Mouse (Mus musculus): ENCODE results near the gene Tmem234. TPM values are rescaled to one million over a fixed set of nuclear protein-coding genes. Genes with fewer than 3 reads are reported as not detected.

Gene Tmem234
- total RNA-seq, 1 experiment: 172 TPM

DNA sequence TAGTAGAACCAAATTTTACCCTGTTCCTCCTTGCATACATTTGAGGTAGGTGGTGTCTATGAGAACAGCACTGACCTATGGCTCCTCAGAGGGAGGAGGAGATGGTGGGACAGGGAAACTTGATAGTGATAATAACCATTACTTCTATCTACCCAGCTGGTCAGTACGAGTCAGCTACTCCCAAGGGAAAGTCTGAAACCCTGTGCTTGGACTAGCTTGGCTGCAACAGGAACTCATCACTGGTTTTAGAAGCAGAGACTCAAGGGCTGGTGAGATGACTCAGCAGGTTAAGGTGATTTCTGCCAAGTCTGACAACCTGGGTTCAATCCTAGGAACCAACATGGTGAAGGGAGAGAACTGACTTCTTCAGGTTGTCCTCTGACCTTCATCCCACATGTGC, 48.2 kb downstream of the Tmem234 start:
- DNase-seq (ENCODE audit: low read depth, low spot score): no peak
- H3K36me3 ChIP-seq (ENCODE audit: control insufficient read depth, insufficient read depth, low read length, poor library complexity, severe bottlenecking): peaks cover 31% of the 10 kb centered on the region
- in situ Hi-C loops (cut with MboI; ENCODE audit: low sequenced_read_pairs in 2 of 2, unreplicated experiment in 2 of 2): no loop called here
- TF ChIP-seq ZC3H11A (IDR thresholded peaks at IDR 0.05; ENCODE audit: borderline replicate concordance, low read depth, low read length): no peak
- TF ChIP-seq HCFC1 (IDR thresholded peaks at IDR 0.05; ENCODE audit: borderline replicate concordance, insufficient read depth, low read length): no peak
- H3K4me1 ChIP-seq (ENCODE audit: control insufficient read depth in 2 of 2, insufficient read depth in 2 of 2, low read length in 2 of 2, poor library complexity in 1 of 2): 0 out of 4 replicates have a peak, but pooled peaks cover 0 to 2% of the 10 kb centered on the region in 2 experiments
- H3K27ac ChIP-seq (ENCODE audit: insufficient read depth, low read depth, low read length, poor library complexity, severe bottlenecking): no peak overlapping the region
- H3K9me3 ChIP-seq (ENCODE audit: control insufficient read depth, insufficient read depth, low read depth, low read length): no peaks in the 10 kb centered on the region
- no peak overlapping the region for H3K4me3 ChIP-seq (ENCODE audit: insufficient read depth in 1 of 2, low read depth in 1 of 2, low read length in 2 of 2, poor library complexity in 1 of 2, severe bottlenecking in 1 of 2)
- no peak overlapping the region for H3K9ac ChIP-seq (ENCODE audit: insufficient read depth, low read depth, low read length, poor library complexity, severe bottlenecking)

GRCm38 (mm10) chr4:129650359-129650758, 49.9 kb downstream of the Tmem234 start:
- H3K9ac ChIP-seq (ENCODE audit: insufficient read depth, low read depth, low read length, poor library complexity, severe bottlenecking): no peak overlapping the region
- in situ Hi-C loops (cut with MboI; ENCODE audit: low sequenced_read_pairs in 2 of 2, unreplicated experiment in 2 of 2): no loop called here
- TF ChIP-seq ZNF384 (IDR thresholded peaks at IDR 0.05; ENCODE audit: low read depth, low read length): no peak
- no peak for TF ChIP-seq HCFC1 (IDR thresholded peaks at IDR 0.05; ENCODE audit: borderline replicate concordance, insufficient read depth, low read length)
- TF ChIP-seq MAFK (IDR thresholded peaks at IDR 0.05; ENCODE audit: insufficient read depth, low read depth, low read length): no peak
- no peak for TF ChIP-seq CHD2 (IDR thresholded peaks at IDR 0.05; ENCODE audit: low read depth, low read length)
- no peak for TF ChIP-seq ZC3H11A (IDR thresholded peaks at IDR 0.05; ENCODE audit: borderline replicate concordance, low read depth, low read length)
- DNase-seq (ENCODE audit: low read depth, low spot score): no peak
- H3K4me1 ChIP-seq (ENCODE audit: control insufficient read depth in 2 of 2, insufficient read depth in 2 of 2, low read length in 2 of 2, poor library complexity in 1 of 2): 0 out of 4 replicates have a peak, but pooled peaks cover 0 to 2% of the 10 kb centered on the region in 2 experiments
- no peak overlapping the region for H3K4me3 ChIP-seq (ENCODE audit: insufficient read depth in 1 of 2, low read depth in 1 of 2, low read length in 2 of 2, poor library complexity in 1 of 2, severe bottlenecking in 1 of 2)
- no peaks in the 10 kb centered on the region for H3K9me3 ChIP-seq (ENCODE audit: control insufficient read depth, insufficient read depth, low read depth, low read length)
- H3K27ac ChIP-seq (ENCODE audit: insufficient read depth, low read depth, low read length, poor library complexity, severe bottlenecking): no peak overlapping the region
- H3K36me3 ChIP-seq (ENCODE audit: control insufficient read depth, insufficient read depth, low read length, poor library complexity, severe bottlenecking): peaks cover 43% of the 10 kb centered on the region

DNA sequence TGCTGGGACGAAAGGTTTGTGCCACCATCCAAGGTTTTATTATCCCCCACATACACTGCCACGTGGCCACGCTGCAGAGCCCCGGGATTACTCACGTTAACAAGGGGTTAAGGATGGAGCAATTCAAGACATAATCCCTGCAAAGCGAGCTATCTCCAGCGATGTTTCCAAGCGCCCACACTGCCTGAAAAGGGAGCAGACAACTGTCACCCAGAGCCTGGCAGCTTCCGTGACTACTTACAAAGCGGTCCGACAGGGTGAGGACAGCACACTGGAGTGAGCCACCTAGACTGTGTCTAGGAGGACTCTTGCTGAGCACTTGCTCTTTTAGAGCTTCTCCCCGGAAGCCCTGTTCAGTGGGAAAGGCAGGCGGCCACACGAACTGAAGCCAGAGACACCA, 54.3 kb downstream of the Tmem234 start:
- TF ChIP-seq HCFC1 (IDR thresholded peaks at IDR 0.05; ENCODE audit: borderline replicate concordance, insufficient read depth, low read length): no peak
- no peak for TF ChIP-seq CHD2 (IDR thresholded peaks at IDR 0.05; ENCODE audit: low read depth, low read length)
- TF ChIP-seq MAFK (IDR thresholded peaks at IDR 0.05; ENCODE audit: insufficient read depth, low read depth, low read length): no peak
- TF ChIP-seq ZNF384 (IDR thresholded peaks at IDR 0.05; ENCODE audit: low read depth, low read length): no peak
- no peak for TF ChIP-seq ZC3H11A (IDR thresholded peaks at IDR 0.05; ENCODE audit: borderline replicate concordance, low read depth, low read length)
- no peak overlapping the region for H3K27ac ChIP-seq (ENCODE audit: insufficient read depth, low read depth, low read length, poor library complexity, severe bottlenecking)
- H3K4me1 ChIP-seq (ENCODE audit: control insufficient read depth in 2 of 2, insufficient read depth in 2 of 2, low read length in 2 of 2, poor library complexity in 1 of 2): no peaks in the 10 kb centered on the region
- peaks cover 36% of the 10 kb centered on the region for H3K36me3 ChIP-seq (ENCODE audit: control insufficient read depth, insufficient read depth, low read length, poor library complexity, severe bottlenecking)
- H3K4me3 ChIP-seq (ENCODE audit: insufficient read depth in 1 of 2, low read depth in 1 of 2, low read length in 2 of 2, poor library complexity in 1 of 2, severe bottlenecking in 1 of 2): no peak overlapping the region
- no peak for DNase-seq (ENCODE audit: low read depth, low spot score)
- no peaks in the 10 kb centered on the region for H3K9me3 ChIP-seq (ENCODE audit: control insufficient read depth, insufficient read depth, low read depth, low read length)
- H3K9ac ChIP-seq (ENCODE audit: insufficient read depth, low read depth, low read length, poor library complexity, severe bottlenecking): no peak overlapping the region
- in situ Hi-C loops (cut with MboI; ENCODE audit: low sequenced_read_pairs in 2 of 2, unreplicated experiment in 2 of 2): no loop called here

- Histone ChIP-seq H3K9me3 (ENCODE audit: control insufficient read depth, insufficient read depth, low read depth, low read length) (no peaks in the 10 kb centered on the region), H3K4me3 (ENCODE audit: insufficient read depth in 1 of 2, low read depth in 1 of 2, low read length in 2 of 2, poor library complexity in 1 of 2, severe bottlenecking in 1 of 2) (no peak overlapping the region), H3K27ac (ENCODE audit: insufficient read depth, low read depth, low read length, poor library complexity, severe bottlenecking) (no peak overlapping the region), H3K4me1 (ENCODE audit: control insufficient read depth in 2 of 2, insufficient read depth in 2 of 2, low read length in 2 of 2, poor library complexity in 1 of 2) (no peaks in the 10 kb centered on the region), H3K36me3 (ENCODE audit: control insufficient read depth, insufficient read depth, low read length, poor library complexity, severe bottlenecking) (peaks cover 11% of the 10 kb centered on the region), H3K9ac (ENCODE audit: insufficient read depth, low read depth, low read length, poor library complexity, severe bottlenecking) (no peak overlapping the region)
- no peak for DNase-seq (ENCODE audit: low read depth, low spot score)
- in situ Hi-C loops (cut with MboI; ENCODE audit: low sequenced_read_pairs in 2 of 2, unreplicated experiment in 2 of 2): no loop called here
- TF ChIP-seq CHD2 (IDR thresholded peaks at IDR 0.05; ENCODE audit: low read depth, low read length) (no peak), ZNF384 (IDR thresholded peaks at IDR 0.05; ENCODE audit: low read depth, low read length) (no peak), HCFC1 (IDR thresholded peaks at IDR 0.05; ENCODE audit: borderline replicate concordance, insufficient read depth, low read length) (no peak), MAFK (IDR thresholded peaks at IDR 0.05; ENCODE audit: insufficient read depth, low read depth, low read length) (no peak), ZC3H11A (IDR thresholded peaks at IDR 0.05; ENCODE audit: borderline replicate concordance, low read depth, low read length) (no peak)
Measured at GRCm38 (mm10) chr4:129661584-129661983, 61.1 kb downstream of the Tmem234 start.

DNA sequence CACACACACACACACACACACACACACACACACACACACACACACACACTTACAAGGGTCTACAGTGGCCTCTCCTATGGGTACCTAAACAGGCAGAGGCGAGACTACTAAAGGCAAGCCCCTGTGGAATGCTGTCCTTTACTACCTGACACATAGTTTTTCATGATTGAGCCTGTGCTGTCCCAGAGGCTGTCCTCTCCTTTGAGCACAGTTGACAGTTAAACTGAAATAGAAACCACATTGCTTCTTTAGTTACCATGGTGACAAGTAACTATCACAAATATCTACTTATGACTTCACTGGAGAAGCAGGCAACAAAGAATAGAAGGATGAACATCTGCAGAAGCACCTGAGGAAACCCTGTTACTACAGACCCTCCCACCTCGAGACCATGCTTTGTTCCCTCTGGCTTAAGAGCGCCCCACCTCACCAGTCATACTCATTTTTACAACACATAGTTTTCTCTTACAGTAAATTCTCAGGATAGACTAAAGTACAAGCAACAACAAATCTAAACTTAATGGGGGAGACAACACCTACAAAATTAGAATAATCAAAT, 61.9 kb downstream of the Tmem234 start:
- Histone ChIP-seq H3K9ac (ENCODE audit: insufficient read depth, low read depth, low read length, poor library complexity, severe bottlenecking) (no peak overlapping the region), H3K4me1 (ENCODE audit: control insufficient read depth in 2 of 2, insufficient read depth in 2 of 2, low read length in 2 of 2, poor library complexity in 1 of 2) (no peaks in the 10 kb centered on the region), H3K4me3 (ENCODE audit: insufficient read depth in 1 of 2, low read depth in 1 of 2, low read length in 2 of 2, poor library complexity in 1 of 2, severe bottlenecking in 1 of 2) (no peak overlapping the region), H3K36me3 (ENCODE audit: control insufficient read depth, insufficient read depth, low read length, poor library complexity, severe bottlenecking) (peaks cover 10% of the 10 kb centered on the region), H3K9me3 (ENCODE audit: control insufficient read depth, insufficient read depth, low read depth, low read length) (no peaks in the 10 kb centered on the region), H3K27ac (ENCODE audit: insufficient read depth, low read depth, low read length, poor library complexity, severe bottlenecking) (no peak overlapping the region)
- no peak for DNase-seq (ENCODE audit: low read depth, low spot score)
- no peak for TF ChIP-seq CHD2 (IDR thresholded peaks at IDR 0.05; ENCODE audit: low read depth, low read length)
- in situ Hi-C loops (cut with MboI; ENCODE audit: low sequenced_read_pairs in 2 of 2, unreplicated experiment in 2 of 2): no loop called here

Data from ES-E14 (cell line).